Mouse (Mus musculus) erythroblast, embryonic 14.5 days (primary cell): ENCODE data around the gene Pacs1.

ENCODE experiments used
- GATA1 ChIP-seq: IDR thresholded peaks from 2 replicates; pipeline ENCODE4 v1.6.1; 2012; ENCODE audit warnings: low read length, inconsistent platforms, mixed read lengths
- TAL1 ChIP-seq: IDR thresholded peaks from 3 replicates; pipeline ENCODE4 v1.6.1; 2012; ENCODE audit warnings: low read length, inconsistent platforms, mixed read lengths

- no peak for TF ChIP-seq GATA1
- no peak for TF ChIP-seq TAL1
These were observed 27.7 kb upstream of the Pacs1 start for GRCm38 (mm10) chr19:5300588-5300987.
